Mouse (Mus musculus) brain, embryonic 14.5 days (tissue): ENCODE data around the gene Utp20.

Source experiments
- CTCF ChIP-seq: fragments of 200-500 bp; IDR thresholded peaks from 2 replicates; pipeline ENCODE4 v1.5.1; 2012; ENCODE audit warnings: inconsistent platforms, mild to moderate bottlenecking, moderate library complexity, borderline replicate concordance; ENCODE audit not compliant: insufficient read depth, insufficient read length; ENCODE audit errors: extremely low read depth
- POLR2A ChIP-seq: fragments of 200-500 bp; IDR thresholded peaks from 2 replicates; pipeline ENCODE4 v1.6.1; 2012; ENCODE audit warnings: mild to moderate bottlenecking, inconsistent platforms, borderline replicate concordance; ENCODE audit not compliant: poor library complexity, insufficient read depth, insufficient read length, severe bottlenecking; ENCODE audit errors: extremely low read depth

DNA sequence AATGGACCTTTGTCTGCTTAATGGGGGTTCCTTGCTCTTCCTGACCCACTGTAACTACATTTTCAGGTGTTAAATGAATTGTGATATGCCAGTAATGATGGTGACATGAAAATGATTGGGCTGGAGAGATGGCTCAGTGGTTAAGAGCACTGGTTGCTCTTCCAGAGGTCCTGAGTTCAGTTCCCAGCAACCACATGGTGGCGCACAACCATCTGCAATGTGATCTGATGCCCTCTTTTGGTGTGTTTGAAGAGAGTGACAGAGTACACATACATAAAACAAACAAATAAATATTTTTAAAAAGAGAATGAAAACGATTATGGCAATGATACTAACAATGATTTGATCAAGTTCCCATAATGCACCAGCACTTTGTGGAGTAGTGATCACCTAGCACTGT lies 39.4 kb upstream of the Utp20 start:
- TF ChIP-seq CTCF (no peak), POLR2A (no peak)
